Mouse (Mus musculus) embryonic facial prominence, embryonic 11.5 days (tissue): ENCODE data around the gene Mxra7. TPM values are rescaled to one million over a fixed set of nuclear protein-coding genes. Genes with fewer than 3 reads are reported as not detected.

Experiments used
- ATAC-seq: fragments of 200-750 bp; cut with Nextera tagmentation; replicated peaks from 2 replicates; pipeline ENCODE4 v1.8.0; 2017; ENCODE audit warnings: low read depth; ENCODE audit not compliant: insufficient number of reproducible peaks, low FRiP score, low TSS enrichment
- DNase-seq: peaks from one replicate; pipeline ENCODE4 v3.0.0-alpha.2; 2015; ENCODE audit warnings: low spot score
- H3K27ac ChIP-seq: fragments of 300-500 bp; sonication (generic); replicated peaks from 2 replicates; pipeline ENCODE4 v1.5.1; 2014; ENCODE audit warnings: mild to moderate bottlenecking, low read depth, low read length, control low read depth
- H3K27me3 ChIP-seq: fragments of 300-500 bp; sonication (generic); 2 replicates; pipeline ENCODE4 v1.6.1; 2014; ENCODE audit warnings: mild to moderate bottlenecking, low read length, moderate library complexity, mixed read lengths; ENCODE audit not compliant: control insufficient read depth, insufficient read depth
- H3K36me3 ChIP-seq: fragments of 300-500 bp; sonication (generic); replicated peaks from 2 replicates; pipeline ENCODE4 v1.6.1; 2014; ENCODE audit warnings: low read depth, mild to moderate bottlenecking, low read length, moderate library complexity, mixed read lengths; ENCODE audit not compliant: control insufficient read depth, insufficient read depth
- H3K4me1 ChIP-seq: fragments of 300-500 bp; sonication (generic); 2 replicates; pipeline ENCODE4 v1.6.1; 2014; ENCODE audit warnings: low read length, mixed read lengths; ENCODE audit not compliant: control insufficient read depth, insufficient read depth
- H3K4me2 ChIP-seq: fragments of 300-500 bp; sonication (generic); 2 replicates; pipeline ENCODE4 v1.6.1; 2014; ENCODE audit warnings: low read depth, mild to moderate bottlenecking, control low read depth, low read length, moderate library complexity
- H3K4me3 ChIP-seq: fragments of 300-500 bp; sonication (generic); 2 replicates; pipeline ENCODE4 v1.5.1; 2014; ENCODE audit warnings: low read depth, low read length, control low read depth
- H3K9ac ChIP-seq: fragments of 300-500 bp; sonication (generic); replicated peaks from 2 replicates; pipeline ENCODE4 v1.6.1; 2014; ENCODE audit warnings: mild to moderate bottlenecking, control low read depth, low read length
- H3K9me3 ChIP-seq: fragments of 300-500 bp; sonication (generic); replicated peaks from 2 replicates; pipeline ENCODE4 v1.6.1; 2016; ENCODE audit warnings: mild to moderate bottlenecking, low read length, inconsistent platforms, mixed read lengths; ENCODE audit not compliant: control insufficient read depth
- WGBS: fragments of 180-500 bp; shearing (Covaris S2); extraction: QIAGEN DNeasy Blood & Tissue Kit; methylation state at CpG from one replicate; pipeline ENCODE4 v1.1.7; 2014; 5-methylcytosine and 5-hydroxymethylcytosine counted together
- polyA plus RNA-seq: library from polyadenylated mRNA; unstranded; fragments of >200 nt; fragmentation: Nextera tagmentation; extraction: Ambion mirVana; gene quantifications from 2 replicates; pipeline ENCODE4 v1.2.1, GENCODE M21; 2014

The Mxra7 gene
- polyA plus RNA-seq, 1 experiment from 2014 or later: 18.1 TPM

- peak overlapping the region; percentile 6; the same call in 1 of the 2 replicates for H3K4me2 ChIP-seq
Observed at GRCm38 (mm10) chr11:116812793-116813529, 14.9 kb downstream of the Mxra7 start.

GRCm38 (mm10) chr11:116810983-116811901 is 16.6 kb downstream of the Mxra7 start:
- Histone ChIP-seq H3K4me2 (peak overlapping the region; percentile 56), H3K4me3 (peak overlapping the region; percentile 23), H3K9me3 (no peaks in the 10 kb centered on the region), H3K4me1 (peaks cover 27% of the 10 kb centered on the region), H3K9ac (peak overlapping the region; percentile 33; the same call in 1 of the 2 replicates), H3K27me3 (no peaks in the 10 kb centered on the region), H3K36me3 (no peaks in the 10 kb centered on the region), H3K27ac (peak overlapping the region; percentile 66)
- ATAC-seq (peak; percentile 83), DNase-seq (peak; percentile 76)
- WGBS: 6% methylated on average over 28 of the region's 32 CpGs

More at GRCm38 (mm10) chr11:116812793-116813529, 14.9 kb downstream of the Mxra7 start:
- Histone ChIP-seq H3K27ac (peak overlapping the region; percentile 87), H3K4me1 (peaks cover 27% of the 10 kb centered on the region), H3K4me3 (no peak overlapping the region), H3K36me3 (no peaks in the 10 kb centered on the region), H3K9me3 (no peaks in the 10 kb centered on the region), H3K27me3 (no peaks in the 10 kb centered on the region), H3K9ac (no peak overlapping the region; the same call in 1 of the 2 replicates)
- 45% methylated on average over 21 of the region's 21 CpGs for WGBS
- DNase-seq: peak; percentile 80
- peak; percentile 27 for ATAC-seq

GRCm38 (mm10) chr11:116810528-116810927 is 17.3 kb downstream of the Mxra7 start:
- WGBS: 57% methylated on average over 11 of the region's 11 CpGs
- no peak for ATAC-seq
- Histone ChIP-seq H3K9ac (no peak overlapping the region), H3K27me3 (no peaks in the 10 kb centered on the region), H3K4me3 (no peak overlapping the region), H3K27ac (no peak overlapping the region), H3K9me3 (no peaks in the 10 kb centered on the region), H3K36me3 (no peaks in the 10 kb centered on the region), H3K4me2 (no peak overlapping the region), H3K4me1 (peaks cover 26% of the 10 kb centered on the region)
- DNase-seq: no peak

GRCm38 (mm10) chr11:116809520-116809919 is 18.3 kb downstream of the Mxra7 start:
- Histone ChIP-seq H3K9me3 (no peaks in the 10 kb centered on the region), H3K4me3 (no peak overlapping the region), H3K9ac (no peak overlapping the region), H3K27ac (no peak overlapping the region), H3K36me3 (no peaks in the 10 kb centered on the region), H3K27me3 (no peaks in the 10 kb centered on the region), H3K4me1 (peaks cover 18% of the 10 kb centered on the region), H3K4me2 (no peak overlapping the region)
- 83% methylated on average over 8 of the region's 8 CpGs for WGBS
- no peak for DNase-seq
- no peak for ATAC-seq

- Histone ChIP-seq H3K9me3 (no peaks in the 10 kb centered on the region), H3K36me3 (no peaks in the 10 kb centered on the region), H3K27ac (no peak overlapping the region), H3K9ac (no peak overlapping the region), H3K27me3 (no peaks in the 10 kb centered on the region), H3K4me3 (no peak overlapping the region), H3K4me1 (peaks cover 16% of the 10 kb centered on the region), H3K4me2 (no peak overlapping the region)
- DNase-seq (no peak), ATAC-seq (no peak)
- WGBS: 78% methylated on average over 11 of the region's 11 CpGs
Observed at GRCm38 (mm10) chr11:116808811-116809395, 18.9 kb downstream of the Mxra7 start.

GRCm38 (mm10) chr11:116807938-116808606 is 19.8 kb downstream of the Mxra7 start:
- H3K27ac ChIP-seq: no peak overlapping the region
- H3K36me3 ChIP-seq: no peaks in the 10 kb centered on the region
- no peaks in the 10 kb centered on the region for H3K27me3 ChIP-seq
- DNase-seq (peak; percentile 91), ATAC-seq (no peak)
- no peak overlapping the region for H3K9ac ChIP-seq
- no peak overlapping the region for H3K4me3 ChIP-seq
- no peaks in the 10 kb centered on the region for H3K9me3 ChIP-seq
- peaks cover 8% of the 10 kb centered on the region for H3K4me1 ChIP-seq
- no peak overlapping the region for H3K4me2 ChIP-seq
- 25% methylated on average over 7 of the region's 7 CpGs for WGBS

GRCm38 (mm10) chr11:116807526-116807925 is 20.3 kb downstream of the Mxra7 start:
- WGBS: 84% methylated on average over 2 of the region's 3 CpGs
- Histone ChIP-seq H3K27me3 (no peaks in the 10 kb centered on the region), H3K4me2 (no peak overlapping the region), H3K4me1 (peaks cover 2% of the 10 kb centered on the region), H3K9ac (no peak overlapping the region), H3K27ac (no peak overlapping the region), H3K4me3 (no peak overlapping the region), H3K36me3 (no peaks in the 10 kb centered on the region), H3K9me3 (no peaks in the 10 kb centered on the region)
- no peak for ATAC-seq
- DNase-seq: no peak
